Mouse (Mus musculus): ENCODE measurements around the gene Vil1. TPM values are rescaled to one million over a fixed set of nuclear protein-coding genes. Genes with fewer than 3 reads are reported as not detected.
"Not testable (repeated sequence)": the region's sequence is repeated elsewhere in the genome, so short reads cannot be mapped to it uniquely, and the experiment has no call there.

Vil1 gene
- polyA plus RNA-seq, 1 experiment from 2014 or later, result 0.27 TPM

DNA sequence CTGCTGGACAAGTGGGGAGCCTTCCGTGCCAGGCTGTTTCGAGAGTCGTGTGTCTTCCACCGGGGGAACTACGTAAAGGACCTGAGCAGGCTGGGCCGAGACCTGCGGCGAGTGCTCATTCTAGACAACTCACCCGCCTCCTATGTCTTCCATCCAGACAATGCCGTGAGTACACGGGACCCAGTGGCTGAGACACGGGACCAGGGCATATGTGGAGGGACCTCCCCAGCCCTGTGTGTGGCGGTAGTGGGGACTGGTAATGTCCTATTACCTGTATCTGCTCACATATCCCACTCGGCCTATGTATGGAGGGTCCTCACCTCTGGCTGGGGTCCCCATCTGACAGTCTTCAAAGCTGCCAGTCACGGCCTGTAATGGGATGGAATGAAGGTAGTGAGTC lies 14.3 kb upstream of the Vil1 start:
- Histone ChIP-seq H3K9me3 (replicated peaks) (no peaks in the 10 kb centered on the region), H3K4me2 (no peak overlapping the region), H3K27me3 (replicated peaks) (no peaks in the 10 kb centered on the region), H3K9ac (no peak overlapping the region), H3K27ac (ENCODE audit: poor library complexity, severe bottlenecking) (no peak overlapping the region; the same call in 1 of the 2 replicates), H3K4me3 (no peak overlapping the region), H3K4me1 (replicated peaks) (peaks cover 39% of the 10 kb centered on the region), H3K36me3 (peaks cover 26% of the 10 kb centered on the region)
- 91% methylated on average over 15 of the region's 15 CpGs for WGBS
- no peak for ATAC-seq (ENCODE audit: insufficient number of reproducible peaks, low FRiP score)

DNA sequence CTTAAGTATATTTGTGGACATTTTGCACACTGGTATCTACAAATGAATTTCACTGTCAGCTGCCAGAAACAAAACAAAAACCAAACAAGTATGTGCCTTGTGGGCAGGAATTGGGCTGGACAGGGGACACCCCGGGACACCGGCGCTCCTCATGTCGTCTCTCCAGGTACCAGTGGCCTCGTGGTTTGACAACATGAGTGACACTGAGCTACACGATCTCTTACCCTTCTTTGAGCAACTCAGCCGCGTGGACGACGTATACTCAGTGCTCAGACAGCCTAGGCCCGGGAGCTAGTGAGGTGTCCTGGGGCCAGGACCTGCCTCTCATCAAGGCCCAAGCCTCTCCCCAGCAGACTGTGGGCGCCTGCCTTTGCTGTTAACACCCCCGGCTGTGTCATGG lies 13.9 kb upstream of the Vil1 start:
- H3K9me3 ChIP-seq (replicated peaks), result no peaks in the 10 kb centered on the region
- ATAC-seq (ENCODE audit: insufficient number of reproducible peaks, low FRiP score), result no peak
- no peak overlapping the region for H3K27ac ChIP-seq (ENCODE audit: poor library complexity, severe bottlenecking)
- peaks cover 35% of the 10 kb centered on the region for H3K4me1 ChIP-seq (replicated peaks)
- WGBS, result 84% methylated on average over 11 of the region's 13 CpGs
- H3K4me3 ChIP-seq, result no peak overlapping the region
- H3K36me3 ChIP-seq, result peaks cover 26% of the 10 kb centered on the region
- no peak overlapping the region for H3K9ac ChIP-seq
- H3K27me3 ChIP-seq (replicated peaks), result no peaks in the 10 kb centered on the region
- no peak overlapping the region for H3K4me2 ChIP-seq

DNA sequence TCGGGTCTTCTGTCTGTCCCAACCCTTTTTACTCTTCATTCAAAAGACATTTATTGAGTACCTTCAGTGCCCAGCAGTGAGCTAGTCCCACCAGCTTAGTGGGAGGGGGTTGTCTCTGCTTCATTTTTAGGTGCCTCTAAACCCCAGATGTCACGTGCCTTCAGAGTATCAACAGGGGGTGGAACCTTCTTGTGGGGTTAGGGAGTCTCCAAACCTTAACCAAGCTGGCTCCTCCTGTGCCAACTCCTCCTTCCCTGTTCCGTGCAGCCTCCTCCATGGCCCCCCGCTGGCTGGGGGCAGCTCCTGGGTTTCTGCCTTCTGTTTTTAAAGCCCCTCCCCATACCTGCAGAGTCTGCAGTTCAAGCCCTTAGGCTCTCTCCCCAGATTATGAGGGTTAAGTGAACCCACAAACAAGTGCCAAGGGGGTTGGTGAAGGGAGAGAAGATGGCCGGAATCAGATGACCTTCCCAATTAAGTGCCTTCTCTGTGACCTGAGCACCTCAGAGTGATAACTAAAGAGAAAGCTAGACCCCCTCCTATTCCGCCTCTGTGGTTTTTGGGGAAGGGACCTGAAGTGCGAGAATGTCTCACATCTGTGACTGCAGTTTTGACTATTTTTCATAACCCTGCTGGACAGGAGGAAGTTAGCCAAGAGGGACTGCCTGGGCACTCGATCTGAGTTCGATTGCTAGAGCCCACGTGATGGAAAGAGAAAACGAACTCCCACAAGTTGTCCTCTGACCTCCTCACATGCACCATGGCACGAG lies 12.5 kb upstream of the Vil1 start:
- Histone ChIP-seq H3K4me1 (replicated peaks) (peaks cover 28% of the 10 kb centered on the region), H3K27ac (ENCODE audit: poor library complexity, severe bottlenecking) (peak overlapping the region; percentile 88), H3K4me2 (peak overlapping the region; percentile 80), H3K4me3 (peak overlapping the region; percentile 43), H3K36me3 (peaks cover 26% of the 10 kb centered on the region)
- 8% methylated on average over 12 of the region's 12 CpGs for WGBS
- not testable (repeated sequence) for ATAC-seq (ENCODE audit: insufficient number of reproducible peaks, low FRiP score); H3K9me3 ChIP-seq (replicated peaks); H3K9ac ChIP-seq; H3K27me3 ChIP-seq (replicated peaks)

DNA sequence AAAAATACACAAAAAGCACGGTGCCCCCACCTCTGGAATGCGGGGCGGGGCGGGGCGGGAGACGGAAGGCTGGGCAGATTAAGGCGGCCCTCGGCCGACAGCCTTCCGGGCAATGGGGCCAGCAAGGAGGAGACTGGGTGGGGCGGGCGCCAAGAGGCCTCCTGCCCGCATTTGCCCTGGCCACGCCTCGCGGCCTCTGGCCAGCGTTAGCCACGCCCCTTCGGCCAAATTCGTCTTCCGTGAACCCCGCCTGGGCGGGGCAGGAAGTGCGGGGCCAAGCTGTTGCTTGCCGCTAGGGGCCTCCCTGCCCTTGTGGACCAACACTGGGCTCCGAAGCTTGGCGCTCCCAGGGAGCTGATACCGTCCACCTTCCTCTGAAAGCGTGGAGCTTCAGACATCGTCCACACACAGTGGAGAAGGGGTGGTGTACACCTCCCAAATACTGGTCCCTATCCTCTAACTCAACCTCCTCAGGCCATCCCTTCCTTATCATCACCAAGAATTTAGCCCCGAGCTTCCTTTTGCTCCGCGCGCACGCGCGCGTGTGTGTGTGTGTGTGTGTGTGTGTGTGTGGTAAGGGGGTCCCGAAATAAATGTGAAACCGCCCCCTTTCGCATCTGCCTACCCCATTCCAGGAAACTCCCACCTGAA lies 11.8 kb upstream of the Vil1 start:
- peak overlapping the region; percentile 43 for H3K4me3 ChIP-seq
- H3K4me1 ChIP-seq (replicated peaks), result peaks cover 31% of the 10 kb centered on the region
- peak overlapping the region; percentile 88 for H3K27ac ChIP-seq (ENCODE audit: poor library complexity, severe bottlenecking)
- WGBS, result under 1% methylated on average over 41 of the region's 41 CpGs
- H3K36me3 ChIP-seq, result peaks cover 26% of the 10 kb centered on the region
- peak overlapping the region; percentile 70 for H3K9ac ChIP-seq
- H3K27me3 ChIP-seq (replicated peaks), result no peaks in the 10 kb centered on the region
- ATAC-seq (ENCODE audit: insufficient number of reproducible peaks, low FRiP score), result peak; percentile 93
- no peaks in the 10 kb centered on the region for H3K9me3 ChIP-seq (replicated peaks)
- peak overlapping the region; percentile 80 for H3K4me2 ChIP-seq

DNA sequence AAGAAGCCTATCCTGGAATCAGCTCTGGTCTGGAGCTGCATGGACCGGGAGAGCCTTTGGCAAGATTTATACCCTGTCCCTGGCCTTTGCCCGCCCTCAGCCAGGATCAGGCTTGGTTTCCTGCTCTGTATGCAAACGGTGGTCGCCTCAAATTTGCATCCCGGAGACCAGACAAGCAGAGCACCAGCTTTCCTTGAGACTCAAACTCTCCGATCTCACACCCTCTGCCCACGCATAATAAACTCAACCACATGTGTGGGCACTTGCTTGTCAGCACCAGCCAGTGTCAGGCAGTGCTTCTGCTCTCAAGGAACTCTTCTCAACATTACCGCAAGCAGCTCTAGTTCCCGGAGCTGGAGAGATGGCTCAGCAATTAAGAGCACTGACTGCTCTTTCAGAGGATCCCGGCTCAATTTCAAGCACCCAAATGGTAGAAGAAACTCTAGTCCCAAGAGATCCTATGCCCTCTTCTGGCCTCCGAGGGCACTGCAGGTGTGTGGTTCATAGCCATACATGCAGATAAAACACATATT lies 11.2 kb upstream of the Vil1 start:
- ATAC-seq (ENCODE audit: insufficient number of reproducible peaks, low FRiP score), result peak; percentile 33; the same call in 1 of the 2 replicates
- Histone ChIP-seq H3K4me3 (peak overlapping the region; percentile 43), H3K9me3 (replicated peaks) (no peaks in the 10 kb centered on the region), H3K4me2 (peak overlapping the region; percentile 80), H3K9ac (peak overlapping the region; percentile 70), H3K4me1 (replicated peaks) (peaks cover 27% of the 10 kb centered on the region), H3K27ac (ENCODE audit: poor library complexity, severe bottlenecking) (peak overlapping the region; percentile 88), H3K27me3 (replicated peaks) (no peaks in the 10 kb centered on the region), H3K36me3 (peaks cover 26% of the 10 kb centered on the region)
- 5% methylated on average over 11 of the region's 11 CpGs for WGBS

DNA sequence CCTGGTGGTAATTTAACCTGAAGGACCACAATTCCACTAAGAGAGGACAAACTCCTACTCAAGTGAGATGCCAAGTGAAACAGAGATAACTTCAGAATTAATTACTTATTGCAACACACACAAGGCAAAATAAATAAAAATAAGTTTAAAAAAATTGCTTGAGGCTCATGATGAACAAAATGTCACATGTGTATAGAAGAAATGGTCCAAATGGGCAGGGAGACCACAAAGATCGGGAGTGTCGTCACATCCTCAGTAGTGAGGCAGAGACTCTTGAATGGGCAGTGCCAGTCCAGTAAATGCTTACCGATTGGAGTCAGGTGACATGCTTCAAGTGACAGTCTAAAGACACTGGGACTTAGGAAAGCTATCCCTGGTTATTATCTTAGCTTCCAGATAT lies 8.6 kb upstream of the Vil1 start:
- H3K4me3 ChIP-seq, result no peak overlapping the region
- no peaks in the 10 kb centered on the region for H3K9me3 ChIP-seq (replicated peaks)
- no peak overlapping the region for H3K27ac ChIP-seq (ENCODE audit: poor library complexity, severe bottlenecking)
- H3K4me2 ChIP-seq, result no peak overlapping the region
- no peaks in the 10 kb centered on the region for H3K27me3 ChIP-seq (replicated peaks)
- no peak overlapping the region for H3K9ac ChIP-seq
- ATAC-seq (ENCODE audit: insufficient number of reproducible peaks, low FRiP score), result no peak
- peaks cover 3% of the 10 kb centered on the region; the same call in 1 of the 2 replicates for H3K36me3 ChIP-seq
- peaks cover 14% of the 10 kb centered on the region; the same call in 1 of the 2 replicates for H3K4me1 ChIP-seq (replicated peaks)
- WGBS, result 74% methylated on average over 3 of the region's 3 CpGs

DNA sequence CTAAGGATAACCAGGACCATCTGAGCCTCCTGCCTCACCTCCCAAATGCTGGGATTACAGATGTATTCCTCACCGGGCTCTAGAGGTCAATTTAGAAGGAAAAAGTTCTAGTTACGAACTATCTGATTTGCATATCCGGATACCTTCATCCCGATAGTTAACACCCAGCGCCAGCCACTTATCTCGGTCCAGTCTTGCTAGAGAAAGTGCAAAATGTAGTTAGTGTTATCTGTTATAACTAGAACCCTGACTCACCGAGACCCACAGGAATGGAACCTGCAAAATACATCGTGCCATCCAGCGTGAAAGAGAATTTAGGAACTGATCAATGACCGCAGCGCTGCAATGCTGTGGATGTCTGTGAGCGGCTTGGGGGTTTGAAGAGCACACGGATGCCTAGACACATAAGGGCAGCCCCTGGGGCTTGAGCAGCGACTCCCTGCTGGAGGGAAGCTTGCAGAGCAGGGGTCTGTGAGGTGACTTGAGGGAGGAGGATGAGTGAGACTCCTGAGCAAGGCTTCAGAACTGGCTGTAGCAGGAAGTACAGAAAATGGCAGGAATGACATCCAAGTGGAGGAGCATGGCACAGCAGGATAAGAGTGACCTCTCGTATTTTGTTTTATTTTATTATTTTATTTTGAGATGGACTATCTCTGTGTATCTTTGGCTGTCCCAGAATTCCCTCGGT lies 8.0 kb upstream of the Vil1 start:
- Histone ChIP-seq H3K9me3 (replicated peaks) (no peaks in the 10 kb centered on the region), H3K36me3 (no peaks in the 10 kb centered on the region), H3K4me1 (replicated peaks) (peaks cover 14% of the 10 kb centered on the region; the same call in 1 of the 2 replicates), H3K27ac (ENCODE audit: poor library complexity, severe bottlenecking) (no peak overlapping the region), H3K4me2 (peak overlapping the region; percentile 35), H3K27me3 (replicated peaks) (no peaks in the 10 kb centered on the region), H3K4me3 (no peak overlapping the region), H3K9ac (no peak overlapping the region)
- 35% methylated on average over 16 of the region's 16 CpGs for WGBS
- no peak for ATAC-seq (ENCODE audit: insufficient number of reproducible peaks, low FRiP score)

DNA sequence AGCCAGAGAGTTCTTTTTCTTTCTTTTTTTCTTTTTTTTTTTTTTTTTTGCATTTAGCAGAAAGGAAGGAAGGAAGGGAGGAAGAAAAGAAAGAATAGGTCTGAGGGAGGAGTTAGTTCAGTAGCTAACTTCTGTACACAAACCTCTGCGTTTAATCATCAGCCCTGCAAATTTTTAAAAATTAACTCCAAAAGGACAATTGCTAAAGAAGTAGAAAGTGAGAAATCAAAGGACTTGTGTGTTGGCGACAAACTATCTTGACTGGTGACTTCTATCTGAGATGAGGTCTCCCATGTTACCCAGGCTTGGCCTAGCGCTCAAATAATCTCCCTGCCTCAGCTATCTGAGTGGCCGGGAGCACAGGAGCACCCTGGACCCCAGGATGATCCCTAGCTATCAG lies 5.0 kb upstream of the Vil1 start:
- no peak overlapping the region for H3K9ac ChIP-seq
- 77% methylated on average over 4 of the region's 4 CpGs for WGBS

DNA sequence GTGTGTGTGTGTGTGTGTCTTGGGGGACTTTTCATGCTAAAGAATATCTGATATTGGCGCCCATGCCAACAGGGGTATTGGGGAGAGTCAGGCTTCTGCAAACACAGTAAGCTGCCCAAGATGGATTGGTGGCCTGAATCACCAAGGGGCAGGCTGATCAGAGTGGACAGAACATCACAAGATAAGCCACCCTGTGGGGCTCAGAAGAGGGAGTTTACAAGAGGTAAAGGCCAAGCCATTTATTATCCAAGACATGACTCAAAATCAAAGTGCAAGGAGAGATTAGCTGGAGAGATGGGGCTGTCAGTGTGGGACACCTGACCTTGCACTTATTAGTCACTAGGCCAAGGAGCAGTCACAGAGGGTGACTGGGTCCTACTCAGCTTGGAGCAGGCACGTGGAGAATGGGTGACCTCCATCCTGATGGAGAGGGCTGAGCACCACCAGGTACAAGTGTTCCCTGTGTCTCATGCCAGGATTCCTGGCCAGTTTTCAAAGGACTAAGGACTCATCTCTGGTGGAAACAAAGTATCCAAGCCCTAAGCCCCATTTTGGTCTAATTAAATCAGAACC lies 2.7 kb downstream of the Vil1 start:
- ATAC-seq (ENCODE audit: insufficient number of reproducible peaks, low FRiP score), result no peak
- Histone ChIP-seq H3K9ac (no peak overlapping the region), H3K4me1 (replicated peaks) (peaks cover 7% of the 10 kb centered on the region; the same call in 1 of the 2 replicates), H3K4me3 (no peak overlapping the region), H3K9me3 (replicated peaks) (no peaks in the 10 kb centered on the region), H3K27me3 (replicated peaks) (no peaks in the 10 kb centered on the region), H3K4me2 (no peak overlapping the region), H3K36me3 (no peaks in the 10 kb centered on the region), H3K27ac (ENCODE audit: poor library complexity, severe bottlenecking) (no peak overlapping the region)
- 67% methylated on average over 2 of the region's 2 CpGs for WGBS

More for the DNA sequence above, 5.0 kb upstream of the Vil1 start:
- H3K4me1 ChIP-seq (replicated peaks), result peaks cover 9% of the 10 kb centered on the region; the same call in 1 of the 2 replicates
- no peak overlapping the region for H3K4me3 ChIP-seq
- H3K9me3 ChIP-seq (replicated peaks), result no peaks in the 10 kb centered on the region
- no peaks in the 10 kb centered on the region for H3K36me3 ChIP-seq
- no peak overlapping the region for H3K4me2 ChIP-seq
- H3K27ac ChIP-seq (ENCODE audit: poor library complexity, severe bottlenecking), result no peak overlapping the region
- H3K27me3 ChIP-seq (replicated peaks), result no peaks in the 10 kb centered on the region
- ATAC-seq (ENCODE audit: insufficient number of reproducible peaks, low FRiP score), result no peak

DNA sequence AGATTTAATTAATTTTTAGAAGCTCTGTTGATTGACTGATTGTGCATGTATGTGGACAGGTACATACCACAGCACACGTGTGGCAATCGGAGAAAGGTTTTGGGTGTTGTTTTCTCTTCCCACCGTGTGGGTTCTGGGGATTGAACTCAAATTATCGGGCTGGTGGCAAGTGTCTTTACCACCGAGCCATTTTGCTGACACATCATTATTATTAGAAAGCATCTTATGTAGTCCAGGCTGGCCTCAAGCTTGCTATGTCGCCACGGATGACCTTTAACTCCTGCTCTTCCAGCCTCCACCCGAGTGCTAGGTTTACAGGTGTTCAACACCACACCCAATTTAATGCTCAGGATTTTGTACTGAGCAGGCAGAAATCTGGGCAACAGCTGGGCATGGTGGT lies 3.5 kb downstream of the Vil1 start:
- Histone ChIP-seq H3K27me3 (replicated peaks) (no peaks in the 10 kb centered on the region), H3K36me3 (no peaks in the 10 kb centered on the region), H3K4me2 (no peak overlapping the region), H3K4me1 (replicated peaks) (peaks cover 7% of the 10 kb centered on the region; the same call in 1 of the 2 replicates), H3K9me3 (replicated peaks) (no peaks in the 10 kb centered on the region), H3K9ac (no peak overlapping the region), H3K27ac (ENCODE audit: poor library complexity, severe bottlenecking) (no peak overlapping the region), H3K4me3 (no peak overlapping the region)
- 74% methylated on average over 8 of the region's 8 CpGs for WGBS
- no peak for ATAC-seq (ENCODE audit: insufficient number of reproducible peaks, low FRiP score)
